Comparison of ENCODE assay signal across 11 mouse cellular contexts in the genomic region with DNA sequence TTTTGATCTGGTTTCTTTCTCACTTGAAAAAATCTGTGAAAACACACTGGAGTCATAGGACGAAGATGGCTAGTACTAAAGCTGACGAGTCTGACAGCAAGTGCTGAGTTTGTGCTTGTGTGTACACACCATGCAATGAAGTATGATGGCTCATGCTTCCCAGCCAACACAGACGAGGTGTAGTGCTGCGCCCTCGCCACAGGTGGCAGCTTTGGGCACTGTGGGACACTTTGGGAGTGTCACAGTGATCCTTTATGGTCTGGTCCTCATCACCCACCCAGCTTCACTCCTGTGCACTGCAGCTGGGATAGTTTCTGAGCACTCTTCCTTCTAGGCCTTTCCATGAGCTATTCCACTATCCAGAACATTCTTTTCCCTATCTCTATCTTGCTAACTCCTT.
DNase-seq lines count a peak whose midpoint lies in the region; ATAC-seq and TF ChIP-seq lines count a peak whose summit lies in the region.
"Had no signal": no experiment of that assay in that cellular context is flagged by ENCODE, and none has a peak within 500 bp of the region (broad histone marks: within the 10 kb centered on the region; RNA-seq: fewer than 3 reads in every experiment).

No protein-coding gene starts in this region.

- TF ChIP-seq CTCF in layer of hippocampus, adult 2 months (conservative IDR thresholded peaks at IDR 0.05), result peak; percentile 48
- TF ChIP-seq CTCF in bone marrow, adult 2 months (IDR thresholded peaks at IDR 0.05; ENCODE audit: control insufficient read depth, insufficient read depth, low read length), result peak; percentile 36; the same call in 1 of the 2 replicates

- no peak for DNase-seq in layer of hippocampus, adult 2 months (ENCODE audit: low spot score in 2 of 2)
- DNase-seq in layer of hippocampus, postnatal 25 days (ENCODE audit: extremely low spot score in 1 of 2, low spot score in 1 of 2), result no peak
- peak; percentile 35 for DNase-seq in thymus, postnatal 0 days (ENCODE audit: low spot score)
- DNase-seq in thymus, postnatal 10 days (ENCODE audit: low spot score in 2 of 2), result no peak
- DNase-seq in splenic B cell, adult 2 months (ENCODE audit: low read depth, low spot score), result peak; percentile 3
- DNase-seq in yolk sac, embryonic 10.5 days (ENCODE audit: low spot score), result no peak
- DNase-seq: embryo, embryonic 11 days had no signal

- 78% methylated on average over 5 of the region's 5 CpGs for WGBS in bone marrow, adult 2 months

- H3K4me3 ChIP-seq in layer of hippocampus, adult 2 months, result no peak overlapping the region
- H3K4me3 ChIP-seq in bone marrow, adult 2 months (replicated peaks; ENCODE audit: control insufficient read depth, low read depth, low read length), result no peak overlapping the region
- H3K4me3 ChIP-seq: hindbrain, embryonic 13.5 days; midbrain, embryonic 12.5 days had no signal

- no peak for TF ChIP-seq POLR2A in bone marrow, adult 2 months (IDR thresholded peaks at IDR 0.05; ENCODE audit: borderline replicate concordance, control insufficient read depth, low read depth, low read length)

- ATAC-seq in cerebellum, adult (ENCODE audit: insufficient number of reproducible peaks, low FRiP score, low TSS enrichment), result no peak

- H3K27me3 ChIP-seq in splenic B cell, adult 2 months (ENCODE audit: control insufficient read depth, insufficient read depth, low read length, poor library complexity, severe bottlenecking), result no peaks in the 10 kb centered on the region
- H3K27me3 ChIP-seq: hindbrain, embryonic 13.5 days; midbrain, embryonic 12.5 days had no signal

- no peaks in the 10 kb centered on the region for H3K36me3 ChIP-seq in splenic B cell, adult 2 months (ENCODE audit: control insufficient read depth, insufficient read depth, low read length, poor library complexity, severe bottlenecking)
- H3K36me3 ChIP-seq: hindbrain, embryonic 13.5 days; midbrain, embryonic 12.5 days had no signal

- no peaks in the 10 kb centered on the region for H3K4me1 ChIP-seq in bone marrow, adult 2 months (ENCODE audit: control insufficient read depth, insufficient read depth, low read length)
- H3K4me1 ChIP-seq: midbrain, embryonic 12.5 days had no signal

- no peak overlapping the region for H3K27ac ChIP-seq in layer of hippocampus, adult 2 months
- no peak overlapping the region for H3K27ac ChIP-seq in bone marrow, adult 2 months (ENCODE audit: control insufficient read depth, insufficient read depth, low read depth, low read length, poor library complexity)
- H3K27ac ChIP-seq: hindbrain, embryonic 13.5 days; midbrain, embryonic 12.5 days had no signal

Comparison
In these comparisons a context has a peak if more than half of its experiments do, and no peak if none do; other contexts are left out.
1. DNase-seq: peak in thymus, postnatal 0 days (single experiment) and splenic B cell, adult 2 months (single experiment); none in layer of hippocampus, adult 2 months (0 of 2), layer of hippocampus, postnatal 25 days (0 of 2), thymus, postnatal 10 days (0 of 2) and yolk sac, embryonic 10.5 days (single experiment).